Mouse (Mus musculus): ENCODE results near the gene Gm45837. TPM values are rescaled to one million over a fixed set of nuclear protein-coding genes. Genes with fewer than 3 reads are reported as not detected.
A peak's percentile ranks its signal among the peaks of the same experiment; 100 is the strongest.

Gene Gm45837
- total and polyA plus RNA-seq, 3 experiments: 1.2 TPM; not detected in 2

GRCm38 (mm10) chr7:101501236-101501635 lies 90.5 kb downstream of the Gm45837 start:
- no peaks in the 10 kb centered on the region for H3K36me3 ChIP-seq (ENCODE audit: control insufficient read depth in 1 of 2, insufficient read depth in 2 of 2, low read length in 2 of 2)
- TF ChIP-seq ZKSCAN1 (IDR thresholded peaks at IDR 0.05; ENCODE audit: low read depth, low read length): no peak
- TF ChIP-seq BHLHE40 (IDR thresholded peaks at IDR 0.05; ENCODE audit: borderline replicate concordance, low read depth, low read length): no peak
- no peak for TF ChIP-seq POLR2AphosphoS2 (IDR thresholded peaks at IDR 0.05; ENCODE audit: low read length)
- TF ChIP-seq POLR2AphosphoS5 (IDR thresholded peaks at IDR 0.05; ENCODE audit: borderline replicate concordance, low read depth, low read length): no peak
- no peak for TF ChIP-seq EP300 (IDR thresholded peaks at IDR 0.05; ENCODE audit: low read depth in 1 of 2, low read length in 2 of 2)
- no peak for TF ChIP-seq TBP (IDR thresholded peaks at IDR 0.05; ENCODE audit: low read depth, low read length)
- no peak for TF ChIP-seq SIN3A (IDR thresholded peaks at IDR 0.05; ENCODE audit: low read length)
- TF ChIP-seq CHD2 (IDR thresholded peaks at IDR 0.05; ENCODE audit: low read length): no peak
- no peak for TF ChIP-seq TAL1 (IDR thresholded peaks at IDR 0.05; ENCODE audit: low read length)
- TF ChIP-seq RCOR1 (IDR thresholded peaks at IDR 0.05; ENCODE audit: low read depth, low read length): no peak
- no peak for TF ChIP-seq MAFK (IDR thresholded peaks at IDR 0.05; ENCODE audit: borderline replicate concordance, low read depth, low read length)
- TF ChIP-seq NELFE (IDR thresholded peaks at IDR 0.05; ENCODE audit: low read depth, low read length): no peak
- no peak for TF ChIP-seq USF2 (IDR thresholded peaks at IDR 0.05; ENCODE audit: borderline replicate concordance in 1 of 2, insufficient read depth in 1 of 2, low read depth in 1 of 2, low read length in 2 of 2)
- no peak for TF ChIP-seq CHD1 (IDR thresholded peaks at IDR 0.05; ENCODE audit: low read depth, low read length)
- H3K4me3 ChIP-seq (ENCODE audit: control insufficient read depth in 1 of 2, insufficient read depth in 1 of 2, low read depth in 2 of 2, low read length in 2 of 2): no peak overlapping the region
- H3K4me1 ChIP-seq (ENCODE audit: control insufficient read depth in 1 of 2, insufficient read depth in 2 of 2, low read length in 2 of 2): peaks cover 0 to 11% of the 10 kb centered on the region in 2 experiments; a peak in 2 of 4 replicates
- H3K9ac ChIP-seq (ENCODE audit: control insufficient read depth, low read depth, low read length, poor library complexity, severe bottlenecking): no peak overlapping the region
- H3K9me3 ChIP-seq (replicated peaks; ENCODE audit: insufficient read depth, low read length): no peaks in the 10 kb centered on the region
- no peaks in the 10 kb centered on the region for H3K79me2 ChIP-seq (ENCODE audit: control insufficient read depth, insufficient read depth, low read length, poor library complexity)
- H3K27me3 ChIP-seq (ENCODE audit: control insufficient read depth in 1 of 2, insufficient read depth in 2 of 2, low read length in 2 of 2): no peaks in the 10 kb centered on the region; a peak in 1 of 4 replicates
- no peak overlapping the region for H3K27ac ChIP-seq (ENCODE audit: control insufficient read depth, low read depth, low read length)
- peak; percentile 6 for DNase-seq (ENCODE audit: low read depth, low spot score)

- DNase-seq (ENCODE audit: low read depth, low spot score): peak; percentile 7
- Histone ChIP-seq H3K4me1 (ENCODE audit: control insufficient read depth in 1 of 2, insufficient read depth in 2 of 2, low read length in 2 of 2) (peaks cover 0 to 11% of the 10 kb centered on the region in 2 experiments; a peak in 2 of 4 replicates), H3K79me2 (ENCODE audit: control insufficient read depth, insufficient read depth, low read length, poor library complexity) (no peaks in the 10 kb centered on the region), H3K36me3 (ENCODE audit: control insufficient read depth in 1 of 2, insufficient read depth in 2 of 2, low read length in 2 of 2) (no peaks in the 10 kb centered on the region), H3K9ac (ENCODE audit: control insufficient read depth, low read depth, low read length, poor library complexity, severe bottlenecking) (no peak overlapping the region), H3K27me3 (ENCODE audit: control insufficient read depth in 1 of 2, insufficient read depth in 2 of 2, low read length in 2 of 2) (no peaks in the 10 kb centered on the region; a peak in 1 of 4 replicates), H3K9me3 (replicated peaks; ENCODE audit: insufficient read depth, low read length) (no peaks in the 10 kb centered on the region), H3K27ac (ENCODE audit: control insufficient read depth, low read depth, low read length) (no peak overlapping the region), H3K4me3 (ENCODE audit: control insufficient read depth in 1 of 2, insufficient read depth in 1 of 2, low read depth in 2 of 2, low read length in 2 of 2) (no peak overlapping the region)
- TF ChIP-seq KAT2A (conservative IDR thresholded peaks at IDR 0.05; ENCODE audit: low read depth, low read length) (no peak), BHLHE40 (IDR thresholded peaks at IDR 0.05; ENCODE audit: borderline replicate concordance, low read depth, low read length) (no peak), TAL1 (IDR thresholded peaks at IDR 0.05; ENCODE audit: low read length) (no peak), ZMIZ1 (IDR thresholded peaks at IDR 0.05; ENCODE audit: low read depth, low read length) (no peak), NRF1 (IDR thresholded peaks at IDR 0.05; ENCODE audit: insufficient read depth, low read depth, low read length, poor library complexity, severe bottlenecking) (no peak), POLR2A (IDR thresholded peaks at IDR 0.05; ENCODE audit: control insufficient read depth in 1 of 2, insufficient read depth in 1 of 2, low read depth in 1 of 2, low read length in 2 of 2, poor library complexity in 1 of 2) (no peak), HCFC1 (IDR thresholded peaks at IDR 0.05; ENCODE audit: low read depth, low read length) (no peak), CTCF (IDR thresholded peaks at IDR 0.05 in 2 of 3, conservative IDR thresholded peaks at IDR 0.05 in 1 of 3; ENCODE audit: control insufficient read depth in 1 of 3, insufficient read depth in 1 of 3, low read depth in 2 of 3, low read length in 3 of 3, poor library complexity in 1 of 3, severe bottlenecking in 1 of 3) (peak; percentile 17 to 40 (median 30); a peak in 4 of 6 replicates), POLR2AphosphoS5 (IDR thresholded peaks at IDR 0.05; ENCODE audit: borderline replicate concordance, low read depth, low read length) (no peak)
These were observed 91.0 kb downstream of the Gm45837 start for GRCm38 (mm10) chr7:101501675-101502074.

Data from MEL (cell line).